Mouse (Mus musculus) liver, embryonic 14.5 days (tissue): ENCODE data around the gene Tmem151b. TPM values are rescaled to one million over a fixed set of nuclear protein-coding genes. Genes with fewer than 3 reads are reported as not detected.
A peak's percentile ranks its signal among the peaks of the same experiment; 100 is the strongest.

Experiments
- ATAC-seq: fragments of 200-750 bp; cut with Nextera tagmentation; 2 replicates; pipeline ENCODE4 v1.8.0; 2017; ENCODE audit warnings: moderate number of reproducible peaks, mild to moderate bottlenecking, moderate library complexity; ENCODE audit not compliant: insufficient read depth
- DNase-seq, 3 experiments: peaks; one replicate each; pipeline ENCODE4 v3.0.0-alpha.2; 2012 to 2013; ENCODE audit warnings: low read depth in 3 of 3, low spot score in 3 of 3
- H3K27ac ChIP-seq: fragments of 300-500 bp; sonication (generic); 2 replicates; pipeline ENCODE4 v1.5.1; 2014; ENCODE audit warnings: moderate library complexity, mild to moderate bottlenecking, control low read depth, inconsistent platforms
- H3K27me3 ChIP-seq: fragments of 300-500 bp; sonication (generic); 2 replicates; pipeline ENCODE4 v1.6.1; 2014; ENCODE audit warnings: mild to moderate bottlenecking, low read length, moderate library complexity; ENCODE audit not compliant: control insufficient read depth, insufficient read depth
- H3K36me3 ChIP-seq: fragments of 300-500 bp; sonication (generic); replicated peaks from 2 replicates; pipeline ENCODE4 v1.6.1; 2014; ENCODE audit warnings: low read depth; ENCODE audit not compliant: control insufficient read depth, insufficient read depth
- H3K4me1 ChIP-seq, 2 experiments: fragments of 200-500 bp in 1 of 2; fragments of 300-500 bp in 1 of 2; sonication (generic) in 1 of 2; replicated peaks; 2 replicates each; pipeline ENCODE4 v1.6.1; 2012 to 2014; ENCODE audit warnings: antibody characterized with exemption in 1 of 2, inconsistent platforms in 1 of 2, low read length in 1 of 2; ENCODE audit not compliant: control insufficient read depth in 2 of 2, insufficient read depth in 2 of 2
- H3K4me2 ChIP-seq: fragments of 300-500 bp; sonication (generic); 2 replicates; pipeline ENCODE4 v1.6.1; 2014; ENCODE audit warnings: low read depth, mild to moderate bottlenecking, control low read depth, moderate library complexity
- H3K4me3 ChIP-seq, 2 experiments: fragments of 200-500 bp in 1 of 2; fragments of 300-500 bp in 1 of 2; sonication (generic) in 1 of 2; 2 replicates each; pipeline ENCODE4 v1.5.1; 2012 to 2014; ENCODE audit warnings: low read depth in 2 of 2, low read length in 2 of 2, mild to moderate bottlenecking in 2 of 2, control low read depth in 1 of 2, inconsistent platforms in 1 of 2, moderate library complexity in 1 of 2; ENCODE audit not compliant: insufficient read depth in 1 of 2
- H3K9ac ChIP-seq: fragments of 300-500 bp; sonication (generic); replicated peaks from 2 replicates; pipeline ENCODE4 v1.6.1; 2014; ENCODE audit warnings: mild to moderate bottlenecking, control low read depth, moderate library complexity
- H3K9me3 ChIP-seq: fragments of 300-500 bp; sonication (generic); 2 replicates; pipeline ENCODE4 v1.6.1; 2016; ENCODE audit warnings: low read length, mixed read lengths; ENCODE audit not compliant: control insufficient read depth
- CTCF ChIP-seq: IDR thresholded peaks from 2 replicates; pipeline ENCODE4 v1.5.1; 2016; ENCODE audit warnings: antibody characterized with exemption, low read depth, control low read depth
- EP300 ChIP-seq: IDR thresholded peaks from 2 replicates; pipeline ENCODE4 v1.6.1; 2016; ENCODE audit warnings: antibody characterized with exemption, low read depth
- WGBS: fragments of 180-500 bp; shearing (Covaris S2); extraction: QIAGEN DNeasy Blood & Tissue Kit; methylation state at CpG from one replicate; pipeline ENCODE4 v1.1.7; 2014; ENCODE audit not compliant: insufficient replicate concordance; 5-methylcytosine and 5-hydroxymethylcytosine counted together
- polyA plus RNA-seq, 2 experiments: library from polyadenylated mRNA; depleted of rRNA in 1 of 2; stranded (reverse) in 1 of 2; unstranded in 1 of 2; fragments of >200 nt; fragmentation: Nextera tagmentation in 1 of 2; extraction: Ambion mirVana in 1 of 2; gene quantifications; 2 replicates each; pipeline versions ENCODE4 v1.2.1 to v1.2.3; 2012 to 2014

Tmem151b gene
- polyA plus RNA-seq, 2 experiments, result 0.08 TPM; not detected in 1

DNA sequence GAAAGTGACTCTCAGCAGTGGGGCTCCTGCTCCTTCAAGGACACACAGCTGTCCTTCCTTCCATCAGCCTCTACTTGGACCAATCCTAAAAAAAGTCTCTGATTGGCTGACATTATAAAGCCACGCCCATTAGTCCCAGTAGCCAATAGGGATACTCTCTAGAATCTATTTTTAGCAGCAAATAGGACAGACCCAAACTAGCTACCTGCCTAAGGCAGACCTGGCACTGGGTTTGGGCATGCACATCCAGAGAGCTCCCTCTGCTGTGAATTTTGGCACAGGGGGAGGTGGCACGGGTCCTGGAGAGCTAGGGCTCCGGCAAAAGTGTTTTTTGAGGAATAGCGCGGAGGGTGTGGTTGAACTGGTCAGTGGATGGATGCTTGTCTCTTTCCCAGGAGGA lies 22.9 kb downstream of the Tmem151b start:
- no peak overlapping the region for H3K4me2 ChIP-seq
- TF ChIP-seq EP300, result no peak
- TF ChIP-seq CTCF, result no peak
- H3K27ac ChIP-seq, result no peak overlapping the region
- H3K4me3 ChIP-seq, result no peak overlapping the region
- no peak for DNase-seq
- 30% methylated on average over 5 of the region's 5 CpGs for WGBS
- no peak for ATAC-seq
- no peak overlapping the region for H3K9ac ChIP-seq
- H3K9me3 ChIP-seq, result no peaks in the 10 kb centered on the region
- no peaks in the 10 kb centered on the region for H3K36me3 ChIP-seq
- H3K27me3 ChIP-seq, result peaks cover 3% of the 10 kb centered on the region
- H3K4me1 ChIP-seq, result peaks cover 0 to 4% of the 10 kb centered on the region in 2 experiments; a peak in 1 of 4 replicates

DNA sequence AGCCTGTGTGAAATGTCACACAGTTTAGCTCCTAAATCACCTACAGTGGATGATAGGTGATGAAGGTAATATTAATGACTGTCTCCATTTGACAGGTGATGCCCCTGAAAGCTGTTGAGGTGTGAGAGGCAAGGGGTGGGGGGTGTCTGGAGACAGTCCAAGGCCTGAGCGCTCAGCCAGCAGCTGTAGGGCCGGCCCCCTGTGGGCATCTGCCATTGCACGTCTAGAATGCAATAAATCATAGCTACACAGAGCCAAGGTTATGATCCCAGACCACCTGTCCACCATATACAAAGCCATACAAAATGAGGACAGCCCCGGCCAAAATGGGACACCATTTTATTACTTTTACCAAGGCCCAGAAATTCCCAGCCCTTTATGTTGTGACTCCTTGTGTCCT lies 24.5 kb downstream of the Tmem151b start:
- no peak for TF ChIP-seq CTCF
- TF ChIP-seq EP300, result no peak
- no peaks in the 10 kb centered on the region for H3K9me3 ChIP-seq
- H3K4me3 ChIP-seq, result no peak overlapping the region
- no peaks in the 10 kb centered on the region for H3K36me3 ChIP-seq
- DNase-seq (no peak), ATAC-seq (no peak)
- peaks cover 0 to 4% of the 10 kb centered on the region in 2 experiments; a peak in 1 of 4 replicates for H3K4me1 ChIP-seq
- peaks cover 3% of the 10 kb centered on the region for H3K27me3 ChIP-seq
- H3K4me2 ChIP-seq, result no peak overlapping the region
- whole genome bisulfite sequencing, result 47% methylated on average over 4 of the region's 4 CpGs
- no peak overlapping the region for H3K27ac ChIP-seq
- no peak overlapping the region for H3K9ac ChIP-seq

DNA sequence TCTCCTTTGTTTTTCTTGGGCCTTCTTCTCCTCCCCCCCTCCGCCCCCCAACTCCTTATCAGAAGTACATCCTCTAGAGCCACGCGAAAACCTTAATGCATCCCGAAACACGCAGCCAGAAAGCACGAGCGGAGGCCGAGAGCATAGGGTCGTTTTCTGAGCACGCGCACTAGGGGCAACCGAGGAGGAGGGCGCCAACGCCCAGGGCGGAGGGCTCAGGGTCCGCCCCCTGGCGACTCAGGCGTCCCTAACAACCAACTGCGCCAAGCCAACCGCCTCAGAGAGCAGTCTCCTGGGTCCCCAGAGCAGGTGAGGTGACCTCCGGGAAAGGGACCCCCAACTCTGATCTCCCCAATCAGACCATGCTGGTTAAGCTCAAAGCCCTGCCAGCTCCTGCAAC lies 26.2 kb downstream of the Tmem151b start, which contains the start of gene Tcte1:
Tcte1 (plus strand) TSS at position 172 of the 400 bp plus-strand sequence.
- WGBS, result under 1% methylated on average over 21 of the region's 21 CpGs
- Histone ChIP-seq H3K9ac (no peak within 1 kb of the TSS), H3K27ac (no peak within 1 kb of the TSS), H3K4me3 (no peak within 1 kb of the TSS), H3K36me3 (no peaks in the 10 kb centered on the region), H3K9me3 (no peaks in the 10 kb centered on the region), H3K4me2 (peak within 1 kb of the TSS; percentile 31), H3K27me3 (no peaks in the 10 kb centered on the region), H3K4me1 (peaks cover 0 to 4% of the 10 kb centered on the region in 2 experiments; a peak in 1 of 4 replicates)
- ATAC-seq (no peak), DNase-seq (no peak)
- no peak for TF ChIP-seq CTCF
- TF ChIP-seq EP300, result no peak

DNA sequence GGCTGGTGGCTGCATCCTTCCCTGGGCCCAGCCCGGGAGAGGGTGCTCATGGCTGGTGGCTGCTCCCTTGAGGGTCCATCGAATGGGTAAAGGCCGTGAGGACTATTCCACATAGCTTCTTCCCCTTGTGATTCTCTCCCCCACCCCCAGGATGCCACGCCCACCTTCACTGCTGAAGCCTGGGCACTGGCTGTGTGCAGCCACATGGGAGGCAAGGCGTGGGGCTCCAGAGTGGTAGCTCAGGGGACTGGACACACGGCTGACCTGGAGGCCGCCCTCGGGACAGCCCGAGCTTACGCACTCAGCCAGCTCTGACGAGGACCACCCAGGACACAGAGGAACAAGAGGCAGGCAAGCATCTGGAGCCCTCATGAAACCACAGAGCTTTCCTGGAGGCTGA lies 29.3 kb downstream of the Tmem151b start:
- 70% methylated on average over 11 of the region's 11 CpGs for WGBS
- DNase-seq, result no peak
- no peak overlapping the region for H3K4me3 ChIP-seq
- ATAC-seq, result no peak
- no peak overlapping the region for H3K9ac ChIP-seq
- no peaks in the 10 kb centered on the region for H3K9me3 ChIP-seq
- H3K4me1 ChIP-seq, result peaks cover 0 to 4% of the 10 kb centered on the region in 2 experiments; a peak in 1 of 4 replicates
- H3K36me3 ChIP-seq, result no peaks in the 10 kb centered on the region
- TF ChIP-seq EP300 (no peak), CTCF (no peak)
- no peaks in the 10 kb centered on the region for H3K27me3 ChIP-seq
- H3K27ac ChIP-seq, result no peak overlapping the region
- no peak overlapping the region for H3K4me2 ChIP-seq

DNA sequence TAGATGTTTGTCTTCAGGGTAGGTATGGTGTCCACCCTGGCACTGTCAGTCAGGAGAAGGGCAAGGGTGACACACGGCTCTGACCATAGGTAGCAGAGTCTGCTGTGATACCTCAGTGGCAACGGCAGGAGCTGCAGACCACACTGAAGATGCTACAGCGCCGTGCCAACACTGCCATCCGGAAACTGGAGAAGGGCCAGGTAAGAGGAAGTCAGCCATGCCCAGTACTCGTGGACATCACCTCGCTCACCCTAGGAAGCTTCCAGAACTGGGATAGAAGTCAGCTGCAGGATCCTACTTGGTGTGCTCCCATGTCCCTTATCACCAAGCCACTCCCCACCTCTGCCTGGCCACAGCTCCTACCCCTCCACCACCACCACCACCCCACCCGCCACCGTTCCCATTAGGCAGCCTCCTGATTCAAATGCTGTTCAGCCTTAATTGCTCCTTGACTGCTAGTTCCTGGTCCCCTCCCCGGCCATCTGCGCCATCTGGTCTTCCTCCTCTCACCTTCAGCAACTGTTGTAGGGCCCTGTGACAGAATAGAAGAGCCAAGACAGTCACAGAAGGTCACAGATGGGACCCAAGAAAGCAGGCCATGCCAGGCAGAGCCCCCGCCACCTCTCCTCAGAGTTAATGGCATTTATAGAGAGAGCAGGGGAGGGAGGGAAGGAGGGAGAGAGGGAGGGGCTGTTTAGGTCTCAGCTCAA lies 30.6 kb downstream of the Tmem151b start:
- Histone ChIP-seq H3K4me3 (no peak overlapping the region), H3K9ac (no peak overlapping the region), H3K27ac (no peak overlapping the region), H3K9me3 (no peaks in the 10 kb centered on the region), H3K4me2 (no peak overlapping the region), H3K4me1 (peaks cover 0 to 4% of the 10 kb centered on the region in 2 experiments; a peak in 1 of 4 replicates), H3K27me3 (no peaks in the 10 kb centered on the region), H3K36me3 (no peaks in the 10 kb centered on the region)
- ATAC-seq (no peak), DNase-seq (no peak)
- TF ChIP-seq CTCF (no peak), EP300 (no peak)
- 67% methylated on average over 12 of the region's 12 CpGs for WGBS
